Mouse (Mus musculus) CH12.LX (cell line): ENCODE data around the gene Ccdc65. TPM values are rescaled to one million over a fixed set of nuclear protein-coding genes. Genes with fewer than 3 reads are reported as not detected.

Experiments used
- DNase-seq: peaks from one replicate; pipeline ENCODE4 v3.0.0-alpha.2; 2013; ENCODE audit errors: extremely low read depth
- H3K27ac ChIP-seq: 2 replicates; pipeline ENCODE4 v1.5.1; 2012; ENCODE audit warnings: low read depth, mild to moderate bottlenecking, control low read depth, moderate library complexity; ENCODE audit not compliant: insufficient read depth
- H3K27me3 ChIP-seq: replicated peaks from 2 replicates; pipeline ENCODE3; 2012; ENCODE audit warnings: inconsistent platforms
- H3K36me3 ChIP-seq, 2 experiments: replicated peaks in 1 of 2; 2 replicates each; pipeline versions ENCODE3 to v1.6.1; 2012; ENCODE audit warnings: inconsistent platforms in 1 of 2, low read length in 1 of 2, mild to moderate bottlenecking in 1 of 2, mixed read lengths in 1 of 2, moderate library complexity in 1 of 2; ENCODE audit not compliant: control insufficient read depth in 1 of 2, insufficient read depth in 1 of 2
- H3K4me1 ChIP-seq, 2 experiments: 2 replicates each; pipeline ENCODE4 v1.6.1; 2012; ENCODE audit warnings: inconsistent platforms in 1 of 2, moderate library complexity in 1 of 2; ENCODE audit not compliant: insufficient read depth in 2 of 2, control insufficient read depth in 1 of 2
- H3K4me2 ChIP-seq: 2 replicates; pipeline ENCODE4 v1.6.1; 2012; ENCODE audit warnings: low read depth, mild to moderate bottlenecking, control low read depth; ENCODE audit not compliant: poor library complexity, insufficient read depth, severe bottlenecking
- H3K4me3 ChIP-seq, 3 experiments: fragments of 150-350 bp in 1 of 3; sonication (generic) in 1 of 3; replicated peaks in 1 of 3; 2 replicates each; pipeline versions ENCODE3 to v1.5.1; 2011 to 2012; ENCODE audit warnings: low read depth in 2 of 3, low read length in 2 of 3, mild to moderate bottlenecking in 2 of 3, moderate library complexity in 2 of 3, control low read depth in 1 of 3, improper control_type of control experiment in 1 of 3, inconsistent platforms in 1 of 3, mixed read lengths in 1 of 3; ENCODE audit not compliant: poor library complexity in 1 of 3
- H3K79me2 ChIP-seq: replicated peaks from 2 replicates; pipeline ENCODE4 v1.6.1; 2012; ENCODE audit warnings: mild to moderate bottlenecking, moderate library complexity; ENCODE audit not compliant: control insufficient read depth, poor library complexity, insufficient read depth, severe bottlenecking; ENCODE audit errors: extremely low read depth
- H3K9ac ChIP-seq: 2 replicates; pipeline ENCODE4 v1.6.1; 2012; ENCODE audit warnings: low read depth, mild to moderate bottlenecking, control low read depth, moderate library complexity; ENCODE audit not compliant: insufficient read depth
- H3K9me3 ChIP-seq: replicated peaks from 2 replicates; pipeline ENCODE3; 2012; ENCODE audit warnings: low read length, inconsistent platforms, mixed read lengths
- BHLHE40 ChIP-seq: IDR thresholded peaks from 2 replicates; pipeline ENCODE4 v1.6.1; 2011; ENCODE audit warnings: mild to moderate bottlenecking, low read depth, low read length, improper control_type of control experiment
- CHD2 ChIP-seq: IDR thresholded peaks from 2 replicates; pipeline ENCODE4 v1.6.1; 2011; ENCODE audit warnings: low read length, improper control_type of control experiment
- CTCF ChIP-seq, 2 experiments: IDR thresholded peaks in 1 of 2; conservative IDR thresholded peaks in 1 of 2; 2 replicates each; pipeline ENCODE4 v1.5.1; 2011 to 2012; ENCODE audit warnings: low read depth in 2 of 2, low read length in 2 of 2, improper control_type of control experiment in 1 of 2, inconsistent platforms in 1 of 2, mild to moderate bottlenecking in 1 of 2, moderate library complexity in 1 of 2
- ELF1 ChIP-seq: IDR thresholded peaks from 2 replicates; pipeline ENCODE4 v1.6.1; 2014; ENCODE audit warnings: low read depth, mild to moderate bottlenecking, inconsistent platforms, low read length, improper control_type of control experiment
- EP300 ChIP-seq: IDR thresholded peaks from 2 replicates; pipeline ENCODE4 v1.6.1; 2011; ENCODE audit warnings: low read length, improper control_type of control experiment
- ETS1 ChIP-seq: conservative IDR thresholded peaks from 2 replicates; pipeline ENCODE4 v1.6.1; 2012; ENCODE audit warnings: low read depth, mild to moderate bottlenecking, inconsistent platforms, low read length, improper control_type of control experiment, moderate library complexity
- GABPA ChIP-seq: IDR thresholded peaks from 2 replicates; pipeline ENCODE4 v1.6.1; 2012; ENCODE audit warnings: low read depth, low read length, improper control_type of control experiment, inconsistent platforms; ENCODE audit not compliant: insufficient replicate concordance
- HCFC1 ChIP-seq: IDR thresholded peaks from 2 replicates; pipeline ENCODE4 v1.6.1; 2012; ENCODE audit warnings: low read depth, mild to moderate bottlenecking, inconsistent platforms, low read length, improper control_type of control experiment
- IRF4 ChIP-seq: IDR thresholded peaks from 2 replicates; pipeline ENCODE4 v1.6.1; 2014; ENCODE audit warnings: low read depth, mild to moderate bottlenecking, inconsistent platforms, low read length, improper control_type of control experiment
- JUN ChIP-seq: IDR thresholded peaks from 2 replicates; pipeline ENCODE4 v1.6.1; 2011; ENCODE audit warnings: low read depth, mild to moderate bottlenecking, low read length, improper control_type of control experiment, moderate library complexity; ENCODE audit not compliant: insufficient read depth
- KAT2A ChIP-seq: IDR thresholded peaks from 2 replicates; pipeline ENCODE4 v1.6.1; 2012; ENCODE audit warnings: low read length, improper control_type of control experiment, inconsistent platforms; ENCODE audit not compliant: insufficient replicate concordance
- MAFK ChIP-seq: IDR thresholded peaks from 2 replicates; pipeline ENCODE4 v1.6.1; 2011; ENCODE audit warnings: low read length, improper control_type of control experiment; ENCODE audit not compliant: insufficient replicate concordance
- MAX ChIP-seq: IDR thresholded peaks from 2 replicates; pipeline ENCODE4 v1.6.1; 2011; ENCODE audit warnings: low read length, improper control_type of control experiment
- MAZ ChIP-seq: IDR thresholded peaks from 2 replicates; pipeline ENCODE4 v1.6.1; 2012; ENCODE audit warnings: low read depth, mild to moderate bottlenecking, inconsistent platforms, low read length, improper control_type of control experiment, moderate library complexity
- MEF2A ChIP-seq: IDR thresholded peaks from 2 replicates; pipeline ENCODE4 v1.6.1; 2014; ENCODE audit warnings: low read depth, mild to moderate bottlenecking, inconsistent platforms, low read length, improper control_type of control experiment, borderline replicate concordance
- MXI1 ChIP-seq: IDR thresholded peaks from 2 replicates; pipeline ENCODE4 v1.6.1; 2011; ENCODE audit warnings: mild to moderate bottlenecking, low read depth, low read length, improper control_type of control experiment
- MYC ChIP-seq: IDR thresholded peaks from 2 replicates; pipeline ENCODE4 v1.6.1; 2011; ENCODE audit warnings: low read depth, mild to moderate bottlenecking, improper control_type of control experiment, low read length
- NELFE ChIP-seq: IDR thresholded peaks from 2 replicates; pipeline ENCODE4 v1.6.1; 2011; ENCODE audit warnings: low read depth, low read length, improper control_type of control experiment
- NRF1 ChIP-seq: IDR thresholded peaks from 2 replicates; pipeline ENCODE4 v1.6.1; 2014; ENCODE audit warnings: low read depth, mild to moderate bottlenecking, inconsistent platforms, low read length, improper control_type of control experiment, moderate library complexity
- PAX5 ChIP-seq: IDR thresholded peaks from 2 replicates; pipeline ENCODE4 v1.6.1; 2012; ENCODE audit warnings: low read length, inconsistent platforms, mixed read lengths
- POLR2A ChIP-seq: IDR thresholded peaks from 2 replicates; pipeline ENCODE4 v1.6.1; 2011; ENCODE audit warnings: low read depth, mild to moderate bottlenecking, improper control_type of control experiment, low read length
- POLR2AphosphoS2 ChIP-seq: IDR thresholded peaks from 2 replicates; pipeline ENCODE4 v1.6.1; 2011; ENCODE audit warnings: low read depth, low read length, improper control_type of control experiment
- RAD21 ChIP-seq: IDR thresholded peaks from 2 replicates; pipeline ENCODE4 v1.6.1; 2011; ENCODE audit warnings: low read depth, mild to moderate bottlenecking, low read length, improper control_type of control experiment, moderate library complexity
- RCOR1 ChIP-seq: conservative IDR thresholded peaks from 2 replicates; pipeline ENCODE4 v1.6.1; 2012; ENCODE audit warnings: low read depth, mild to moderate bottlenecking, inconsistent platforms, low read length, improper control_type of control experiment
- SIN3A ChIP-seq: IDR thresholded peaks from 2 replicates; pipeline ENCODE4 v1.6.1; 2012; ENCODE audit warnings: low read length, improper control_type of control experiment, inconsistent platforms
- SMC3 ChIP-seq: IDR thresholded peaks from 2 replicates; pipeline ENCODE4 v1.6.1; 2011; ENCODE audit warnings: low read depth, low read length, improper control_type of control experiment
- TBP ChIP-seq: conservative IDR thresholded peaks from 2 replicates; pipeline ENCODE4 v1.6.1; 2011; ENCODE audit warnings: low read depth, low read length, improper control_type of control experiment
- TCF12 ChIP-seq: IDR thresholded peaks from 2 replicates; pipeline ENCODE4 v1.6.1; 2014; ENCODE audit warnings: low read depth, mild to moderate bottlenecking, inconsistent platforms, low read length, improper control_type of control experiment
- UBTF ChIP-seq: IDR thresholded peaks from 2 replicates; pipeline ENCODE4 v1.6.1; 2012; ENCODE audit warnings: low read depth, mild to moderate bottlenecking, inconsistent platforms, low read length, improper control_type of control experiment, moderate library complexity
- ZC3H11A ChIP-seq: IDR thresholded peaks from 2 replicates; pipeline ENCODE4 v1.6.1; 2012; ENCODE audit warnings: low read depth, mild to moderate bottlenecking, inconsistent platforms, low read length, improper control_type of control experiment
- ZKSCAN1 ChIP-seq: IDR thresholded peaks from 2 replicates; pipeline ENCODE4 v1.6.1; 2012; ENCODE audit warnings: low read depth, inconsistent platforms, low read length, improper control_type of control experiment, borderline replicate concordance
- ZMIZ1 ChIP-seq: IDR thresholded peaks from 2 replicates; pipeline ENCODE4 v1.6.1; 2012; ENCODE audit warnings: low read depth, mild to moderate bottlenecking, inconsistent platforms, low read length, improper control_type of control experiment
- ZNF384 ChIP-seq: IDR thresholded peaks from 2 replicates; pipeline ENCODE4 v1.6.1; 2012; ENCODE audit warnings: low read depth, low read length, improper control_type of control experiment, inconsistent platforms
- dilution Hi-C: fragments of 300-500 bp; cut with MboI; formaldehyde crosslinking; loops from 2 replicates; pipeline ENCODE4 v1.14.3; 2020; ENCODE audit warnings: low sequenced_read_pairs; ENCODE audit not compliant: extremely low pct_unique_long_range_greater_than_20kb, extremely low pct_ligation_motif_present
- in situ Hi-C: fragments of 300-500 bp; cut with MboI; formaldehyde crosslinking; loops from 3 replicates; pipeline ENCODE4 v1.14.3; 2019; ENCODE audit warnings: low sequenced_read_pairs, low pct_ligation_motif_present, low pct_unique_long_range_greater_than_20kb, mixed read lengths
- polyA plus RNA-seq: library from polyadenylated mRNA; unstranded; fragments of >175 nt; gene quantifications from 2 replicates; pipeline ENCODE4 v1.2.1, GENCODE M21; 2012; ENCODE audit warnings: low read depth; ENCODE audit not compliant: insufficient read length
- total RNA-seq, 2 experiments: library from RNA; depleted of rRNA; stranded (reverse); fragments of 300-350 nt in 1 of 2; fragments of >200 nt in 1 of 2; gene quantifications; 2 replicates each; pipeline ENCODE4 v1.2.3; 2012 to 2014

Ccdc65 gene
- total and polyA plus RNA-seq, 3 experiments: 0.11 to 0.13 TPM; not detected in 1

- Histone ChIP-seq H3K4me1 (peaks cover 4 to 12% of the 10 kb centered on the region in 2 experiments; a peak in 3 of 4 replicates), H3K9me3 (peaks cover 2% of the 10 kb centered on the region), H3K79me2 (no peaks in the 10 kb centered on the region), H3K4me2 (peak overlapping the region; percentile 84), H3K27ac (no peak overlapping the region), H3K27me3 (peaks cover 76% of the 10 kb centered on the region), H3K36me3 (no peaks in the 10 kb centered on the region), H3K9ac (no peak overlapping the region), H3K4me3 (no peak overlapping the region)
- in situ Hi-C loops: no loop called here
- dilution Hi-C loops: no loop called here
- peak; percentile 85 for DNase-seq
- TF ChIP-seq MAZ: no peak
- peak; percentile 93 for TF ChIP-seq SMC3
- peak; percentile 36; the same call in 1 of the 2 replicates for TF ChIP-seq MEF2A
- no peak for TF ChIP-seq HCFC1
- no peak for TF ChIP-seq MYC
- no peak for TF ChIP-seq KAT2A
- TF ChIP-seq POLR2AphosphoS2: no peak
- no peak for TF ChIP-seq MAX
- no peak for TF ChIP-seq MAFK
- TF ChIP-seq TCF12: peak; percentile 27; the same call in 1 of the 2 replicates
- no peak for TF ChIP-seq TBP
- TF ChIP-seq NELFE: 0 out of 2 replicates have a peak, but pooled peaks have one; percentile 31
- no peak for TF ChIP-seq POLR2A
- TF ChIP-seq ZMIZ1: no peak
- no peak for TF ChIP-seq ETS1
- peak; percentile 77 for TF ChIP-seq ZNF384
- TF ChIP-seq CTCF (conservative IDR thresholded peaks at IDR 0.05 in 1 of 2, IDR thresholded peaks at IDR 0.05 in 1 of 2; ENCODE audit: low read depth in 2 of 2, low read length in 2 of 2): peak; percentile 43 to 94; a peak in 3 of 4 replicates
- TF ChIP-seq MXI1: peak; percentile 39; the same call in 1 of the 2 replicates
- TF ChIP-seq ZKSCAN1: no peak
- TF ChIP-seq GABPA: no peak
- TF ChIP-seq SIN3A: peak; percentile 54; the same call in 1 of the 2 replicates
- no peak for TF ChIP-seq ELF1
- TF ChIP-seq IRF4: no peak
- peak; percentile 25; the same call in 1 of the 2 replicates for TF ChIP-seq ZC3H11A
- TF ChIP-seq RCOR1: no peak
- no peak for TF ChIP-seq EP300
- no peak for TF ChIP-seq CHD2
- no peak for TF ChIP-seq NRF1
- no peak for TF ChIP-seq PAX5
- 0 out of 2 replicates have a peak, but pooled peaks have one; percentile 63 for TF ChIP-seq UBTF
- no peak for TF ChIP-seq JUN
- 0 out of 2 replicates have a peak, but pooled peaks have one; percentile 24 for TF ChIP-seq BHLHE40
- peak; percentile 72 for TF ChIP-seq RAD21
Measured at GRCm38 (mm10) chr15:98699190-98700105, 8.6 kb upstream of the Ccdc65 start.
